Mouse (Mus musculus) cerebellum, adult 2 months (tissue): ENCODE data around the gene Dst.

Experiments
- CTCF ChIP-seq: fragments of 200-500 bp; IDR thresholded peaks from 2 replicates; pipeline ENCODE4 v1.5.1; 2011; ENCODE audit warnings: low read depth, mild to moderate bottlenecking, control low read depth, low read length, moderate library complexity, borderline replicate concordance; ENCODE audit not compliant: insufficient read depth
- POLR2A ChIP-seq: fragments of 200-500 bp; IDR thresholded peaks from 2 replicates; pipeline ENCODE4 v1.6.1; 2011; ENCODE audit warnings: low read length, control low read depth, borderline replicate concordance; ENCODE audit not compliant: insufficient read depth

DNA sequence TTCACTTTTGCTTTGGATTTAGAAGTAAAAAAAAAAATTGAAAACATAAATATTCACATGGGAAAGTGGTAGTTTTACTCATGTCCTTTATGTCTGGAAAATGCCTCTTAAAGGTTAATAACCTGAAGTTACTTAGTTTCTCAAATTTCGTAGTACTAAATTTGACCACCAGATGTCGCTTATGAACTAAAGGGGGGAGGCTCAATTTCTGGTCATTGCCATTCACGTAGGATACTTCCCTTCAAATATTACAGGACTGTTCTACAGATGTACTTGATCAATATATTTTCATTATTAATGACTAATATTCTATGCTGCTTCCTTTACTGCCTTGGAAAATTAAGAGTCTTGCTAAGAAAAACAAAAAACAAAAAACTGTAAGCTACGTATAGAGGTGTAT lies 293.5 kb downstream of the Dst start:
- TF ChIP-seq CTCF, result 0 out of 2 replicates have a peak, but pooled peaks have one; percentile 2
- no peak for TF ChIP-seq POLR2A
